Mouse (Mus musculus): ENCODE measurements around the gene Hunk. TPM values are rescaled to one million over a fixed set of nuclear protein-coding genes. Genes with fewer than 3 reads are reported as not detected.

Hunk gene
- polyA plus RNA-seq, 1 experiment from 2014 or later: 5.6 TPM

DNA sequence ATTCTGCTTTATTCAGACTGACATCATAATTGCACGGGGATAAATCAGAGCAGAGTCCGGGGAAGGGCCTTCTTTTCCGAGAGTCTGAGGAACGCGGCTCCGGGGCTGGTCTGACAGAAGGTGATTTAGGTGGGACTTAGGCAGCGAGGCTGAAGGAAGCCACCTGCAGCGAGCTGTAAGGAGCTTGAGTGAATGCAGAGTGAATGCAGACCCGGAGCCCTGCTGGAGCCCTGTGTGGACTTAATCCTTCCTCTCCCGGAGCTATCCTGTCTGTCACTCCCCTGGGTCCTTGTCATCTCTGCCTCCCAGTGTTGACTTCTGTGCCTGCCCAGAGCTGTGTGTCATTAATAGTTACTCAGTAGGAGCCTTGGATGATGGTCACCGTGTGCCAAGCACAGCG, 32.8 kb downstream of the Hunk start:
- H3K9me3 ChIP-seq (ENCODE audit: control insufficient read depth, low read length): no peaks in the 10 kb centered on the region
- ATAC-seq (replicated peaks; ENCODE audit: low FRiP score): 0 out of 2 replicates have a peak, but pooled peaks have one; percentile 34
- H3K4me3 ChIP-seq (ENCODE audit: low read depth, low read length): no peak overlapping the region
- H3K27ac ChIP-seq (ENCODE audit: low read depth, low read length): no peak overlapping the region
- H3K36me3 ChIP-seq (ENCODE audit: control insufficient read depth, insufficient read depth, low read length): no peaks in the 10 kb centered on the region
- H3K4me2 ChIP-seq: no peak overlapping the region
- no peaks in the 10 kb centered on the region; the same call in 1 of the 2 replicates for H3K27me3 ChIP-seq (replicated peaks; ENCODE audit: control insufficient read depth, insufficient read depth, low read length)
- H3K9ac ChIP-seq (ENCODE audit: low read depth, low read length): no peak overlapping the region
- no peak for DNase-seq (ENCODE audit: low spot score)
- H3K4me1 ChIP-seq (replicated peaks; ENCODE audit: control insufficient read depth, insufficient read depth, low read length): peaks cover 21% of the 10 kb centered on the region
- WGBS: 20% methylated on average over 12 of the region's 12 CpGs

DNA sequence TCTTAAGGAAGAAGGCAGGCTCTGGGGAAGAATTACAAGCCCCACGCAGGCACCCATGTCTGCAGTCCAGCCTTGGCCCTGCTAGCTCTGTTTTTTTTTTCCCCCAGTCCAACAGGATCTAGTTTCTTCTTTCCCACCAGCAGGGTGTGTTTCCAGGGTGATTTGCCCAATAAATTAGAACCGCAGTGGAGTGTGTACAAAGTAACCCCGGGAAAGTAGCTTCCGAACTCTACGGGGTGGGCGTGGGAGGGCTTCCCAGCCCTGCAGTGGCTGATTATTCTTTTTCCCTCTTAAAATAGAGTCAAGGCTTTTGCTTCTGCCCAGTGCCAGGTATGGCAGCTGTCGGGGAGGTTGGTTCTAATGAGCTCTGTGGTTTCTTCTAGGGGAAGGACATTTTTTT, 35.3 kb downstream of the Hunk start:
- Histone ChIP-seq H3K4me1 (replicated peaks; ENCODE audit: control insufficient read depth, insufficient read depth, low read length) (peaks cover 24% of the 10 kb centered on the region), H3K4me2 (no peak overlapping the region), H3K9me3 (ENCODE audit: control insufficient read depth, low read length) (no peaks in the 10 kb centered on the region), H3K27ac (ENCODE audit: low read depth, low read length) (no peak overlapping the region), H3K36me3 (ENCODE audit: control insufficient read depth, insufficient read depth, low read length) (0 out of 2 replicates have a peak, but pooled peaks cover 2% of the 10 kb centered on the region), H3K4me3 (ENCODE audit: low read depth, low read length) (no peak overlapping the region), H3K9ac (ENCODE audit: low read depth, low read length) (no peak overlapping the region), H3K27me3 (replicated peaks; ENCODE audit: control insufficient read depth, insufficient read depth, low read length) (no peaks in the 10 kb centered on the region; the same call in 1 of the 2 replicates)
- ATAC-seq (replicated peaks; ENCODE audit: low FRiP score) (no peak), DNase-seq (ENCODE audit: low spot score) (no peak)
- 48% methylated on average over 7 of the region's 7 CpGs for WGBS

DNA sequence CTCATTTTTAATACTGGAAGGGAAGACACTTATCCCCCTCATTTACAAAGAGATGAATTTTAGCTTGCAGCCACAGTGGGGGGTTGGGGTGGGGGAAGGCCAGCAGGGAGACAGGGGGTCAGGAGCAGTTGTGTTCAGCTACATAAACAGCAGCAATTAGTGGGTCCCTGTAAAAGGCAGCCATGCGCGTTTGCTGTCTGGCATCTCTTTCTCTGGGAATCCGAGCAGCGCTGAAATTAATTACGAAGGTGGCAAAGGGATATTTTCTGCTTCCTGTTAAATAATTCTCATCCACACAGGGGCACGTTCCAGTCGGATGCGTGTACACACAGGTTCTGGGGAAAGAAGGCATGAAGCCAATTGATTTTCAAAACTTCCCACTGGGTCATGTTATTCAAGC, 35.7 kb downstream of the Hunk start:
- DNase-seq (ENCODE audit: low spot score) (no peak), ATAC-seq (replicated peaks; ENCODE audit: low FRiP score) (no peak)
- H3K4me2 ChIP-seq: no peak overlapping the region
- H3K9ac ChIP-seq (ENCODE audit: low read depth, low read length): no peak overlapping the region
- 59% methylated on average over 8 of the region's 8 CpGs for WGBS
- H3K9me3 ChIP-seq (ENCODE audit: control insufficient read depth, low read length): no peaks in the 10 kb centered on the region
- no peak overlapping the region for H3K27ac ChIP-seq (ENCODE audit: low read depth, low read length)
- H3K27me3 ChIP-seq (replicated peaks; ENCODE audit: control insufficient read depth, insufficient read depth, low read length): no peaks in the 10 kb centered on the region; the same call in 1 of the 2 replicates
- no peak overlapping the region for H3K4me3 ChIP-seq (ENCODE audit: low read depth, low read length)
- peaks cover 24% of the 10 kb centered on the region for H3K4me1 ChIP-seq (replicated peaks; ENCODE audit: control insufficient read depth, insufficient read depth, low read length)
- 0 out of 2 replicates have a peak, but pooled peaks cover 2% of the 10 kb centered on the region for H3K36me3 ChIP-seq (ENCODE audit: control insufficient read depth, insufficient read depth, low read length)

DNA sequence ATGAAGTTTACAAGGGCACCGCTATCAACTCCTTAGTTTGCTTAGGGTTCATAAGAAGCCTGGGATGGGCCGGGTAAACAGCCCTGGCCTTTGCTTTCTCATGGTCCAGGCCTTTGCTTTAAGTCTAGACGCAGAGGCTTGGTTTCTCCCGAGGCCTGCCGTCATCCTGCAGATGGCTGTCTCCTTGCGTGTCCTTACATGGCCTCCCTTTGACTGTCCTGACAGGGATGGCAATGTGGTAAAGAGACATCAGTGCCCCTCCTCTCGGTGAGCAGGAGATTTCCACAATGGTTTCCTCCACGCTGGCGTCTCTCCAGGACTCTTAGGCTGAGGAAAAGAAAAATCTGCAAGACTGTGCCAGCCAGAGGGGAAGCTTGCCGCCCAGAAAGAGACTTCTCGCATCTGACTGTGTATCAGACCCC, 36.3 kb downstream of the Hunk start:
- Histone ChIP-seq H3K4me2 (no peak overlapping the region), H3K9me3 (ENCODE audit: control insufficient read depth, low read length) (no peaks in the 10 kb centered on the region), H3K4me1 (replicated peaks; ENCODE audit: control insufficient read depth, insufficient read depth, low read length) (peaks cover 24% of the 10 kb centered on the region), H3K4me3 (ENCODE audit: low read depth, low read length) (no peak overlapping the region), H3K27ac (ENCODE audit: low read depth, low read length) (no peak overlapping the region), H3K9ac (ENCODE audit: low read depth, low read length) (no peak overlapping the region), H3K27me3 (replicated peaks; ENCODE audit: control insufficient read depth, insufficient read depth, low read length) (no peaks in the 10 kb centered on the region; the same call in 1 of the 2 replicates), H3K36me3 (ENCODE audit: control insufficient read depth, insufficient read depth, low read length) (0 out of 2 replicates have a peak, but pooled peaks cover 2% of the 10 kb centered on the region)
- 60% methylated on average over 11 of the region's 11 CpGs for WGBS
- ATAC-seq (replicated peaks; ENCODE audit: low FRiP score) (no peak), DNase-seq (ENCODE audit: low spot score) (no peak)

DNA sequence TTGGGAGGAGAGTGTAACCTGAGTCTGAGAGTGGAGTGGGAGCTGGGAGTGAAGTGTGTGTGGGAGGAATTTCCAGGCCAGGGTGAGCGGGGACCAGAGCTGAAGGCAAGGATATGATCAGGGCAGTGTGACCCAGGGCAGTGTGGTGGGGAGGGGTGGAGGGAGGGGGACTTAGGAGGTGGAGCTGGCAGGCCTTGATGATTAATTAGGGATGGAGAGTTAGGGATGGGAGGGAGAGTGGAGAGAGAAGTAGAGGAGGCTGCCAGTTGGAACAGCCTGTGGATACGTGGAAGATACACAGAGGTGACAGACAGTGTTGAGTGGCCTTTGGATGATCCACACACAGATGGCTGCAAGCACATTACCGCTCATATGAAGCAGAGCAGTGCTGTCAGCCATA, 38.1 kb downstream of the Hunk start:
- Histone ChIP-seq H3K9me3 (ENCODE audit: control insufficient read depth, low read length) (no peaks in the 10 kb centered on the region), H3K27me3 (replicated peaks; ENCODE audit: control insufficient read depth, insufficient read depth, low read length) (no peaks in the 10 kb centered on the region; the same call in 1 of the 2 replicates), H3K4me3 (ENCODE audit: low read depth, low read length) (no peak overlapping the region), H3K4me1 (replicated peaks; ENCODE audit: control insufficient read depth, insufficient read depth, low read length) (peaks cover 24% of the 10 kb centered on the region), H3K27ac (ENCODE audit: low read depth, low read length) (no peak overlapping the region), H3K4me2 (no peak overlapping the region), H3K9ac (ENCODE audit: low read depth, low read length) (no peak overlapping the region), H3K36me3 (ENCODE audit: control insufficient read depth, insufficient read depth, low read length) (0 out of 2 replicates have a peak, but pooled peaks cover 2% of the 10 kb centered on the region)
- 50% methylated on average over 3 of the region's 3 CpGs for WGBS
- ATAC-seq (replicated peaks; ENCODE audit: low FRiP score) (no peak), DNase-seq (ENCODE audit: low spot score) (no peak)

DNA sequence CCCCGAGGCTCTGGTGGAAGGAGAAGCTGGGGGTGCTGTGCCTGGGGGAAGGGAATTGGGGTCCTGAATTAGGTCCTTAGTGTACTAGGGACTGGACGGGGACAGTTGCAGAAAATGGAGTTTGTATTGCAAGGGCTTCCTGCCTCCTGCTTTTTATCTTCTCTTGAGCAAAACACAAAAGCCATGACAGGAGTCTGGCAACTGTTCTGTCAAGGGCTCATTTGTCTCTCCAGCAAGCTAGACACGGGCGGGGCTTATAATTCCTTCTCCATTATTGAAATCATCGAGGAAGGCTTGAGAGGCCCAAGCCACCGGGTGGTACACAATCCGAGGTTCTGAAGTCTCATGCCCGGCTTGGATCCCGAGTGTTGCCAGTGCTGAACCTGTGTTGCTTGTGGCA, 38.6 kb downstream of the Hunk start:
- 0 out of 2 replicates have a peak, but pooled peaks cover 2% of the 10 kb centered on the region for H3K36me3 ChIP-seq (ENCODE audit: control insufficient read depth, insufficient read depth, low read length)
- 57% methylated on average over 9 of the region's 9 CpGs for WGBS
- ATAC-seq (replicated peaks; ENCODE audit: low FRiP score) (no peak), DNase-seq (ENCODE audit: low spot score) (no peak)
- no peaks in the 10 kb centered on the region for H3K9me3 ChIP-seq (ENCODE audit: control insufficient read depth, low read length)
- peaks cover 24% of the 10 kb centered on the region for H3K4me1 ChIP-seq (replicated peaks; ENCODE audit: control insufficient read depth, insufficient read depth, low read length)
- no peak overlapping the region for H3K4me3 ChIP-seq (ENCODE audit: low read depth, low read length)
- H3K27me3 ChIP-seq (replicated peaks; ENCODE audit: control insufficient read depth, insufficient read depth, low read length): no peaks in the 10 kb centered on the region; the same call in 1 of the 2 replicates
- no peak overlapping the region for H3K4me2 ChIP-seq
- no peak overlapping the region for H3K27ac ChIP-seq (ENCODE audit: low read depth, low read length)
- no peak overlapping the region for H3K9ac ChIP-seq (ENCODE audit: low read depth, low read length)

DNA sequence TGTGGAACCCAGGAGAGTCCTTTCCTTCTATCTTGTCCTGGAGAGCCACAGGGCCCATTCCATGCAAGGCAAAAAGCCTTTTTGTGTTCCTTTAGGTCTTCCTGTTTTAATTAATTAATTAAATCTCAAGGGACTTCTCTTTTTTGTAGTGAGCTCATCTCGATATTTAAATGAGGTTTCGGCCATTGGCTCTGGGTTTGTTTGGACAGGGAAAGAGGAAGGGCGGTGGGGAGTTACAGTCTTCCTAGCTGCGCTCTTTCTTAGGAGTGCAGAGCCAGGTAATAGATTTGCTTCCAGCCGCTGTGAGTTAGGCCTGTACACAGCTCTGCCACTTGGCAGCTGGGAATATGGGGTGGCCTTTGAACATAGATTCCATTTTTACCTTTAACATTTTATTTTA, 40.4 kb downstream of the Hunk start:
- Histone ChIP-seq H3K36me3 (ENCODE audit: control insufficient read depth, insufficient read depth, low read length) (0 out of 2 replicates have a peak, but pooled peaks cover 2% of the 10 kb centered on the region), H3K9me3 (ENCODE audit: control insufficient read depth, low read length) (no peaks in the 10 kb centered on the region), H3K27ac (ENCODE audit: low read depth, low read length) (no peak overlapping the region), H3K27me3 (replicated peaks; ENCODE audit: control insufficient read depth, insufficient read depth, low read length) (no peaks in the 10 kb centered on the region; the same call in 1 of the 2 replicates), H3K9ac (ENCODE audit: low read depth, low read length) (no peak overlapping the region), H3K4me1 (replicated peaks; ENCODE audit: control insufficient read depth, insufficient read depth, low read length) (peaks cover 18% of the 10 kb centered on the region), H3K4me3 (ENCODE audit: low read depth, low read length) (no peak overlapping the region), H3K4me2 (no peak overlapping the region)
- WGBS: 79% methylated on average over 5 of the region's 5 CpGs
- no peak for DNase-seq (ENCODE audit: low spot score)
- no peak for ATAC-seq (replicated peaks; ENCODE audit: low FRiP score)

DNA sequence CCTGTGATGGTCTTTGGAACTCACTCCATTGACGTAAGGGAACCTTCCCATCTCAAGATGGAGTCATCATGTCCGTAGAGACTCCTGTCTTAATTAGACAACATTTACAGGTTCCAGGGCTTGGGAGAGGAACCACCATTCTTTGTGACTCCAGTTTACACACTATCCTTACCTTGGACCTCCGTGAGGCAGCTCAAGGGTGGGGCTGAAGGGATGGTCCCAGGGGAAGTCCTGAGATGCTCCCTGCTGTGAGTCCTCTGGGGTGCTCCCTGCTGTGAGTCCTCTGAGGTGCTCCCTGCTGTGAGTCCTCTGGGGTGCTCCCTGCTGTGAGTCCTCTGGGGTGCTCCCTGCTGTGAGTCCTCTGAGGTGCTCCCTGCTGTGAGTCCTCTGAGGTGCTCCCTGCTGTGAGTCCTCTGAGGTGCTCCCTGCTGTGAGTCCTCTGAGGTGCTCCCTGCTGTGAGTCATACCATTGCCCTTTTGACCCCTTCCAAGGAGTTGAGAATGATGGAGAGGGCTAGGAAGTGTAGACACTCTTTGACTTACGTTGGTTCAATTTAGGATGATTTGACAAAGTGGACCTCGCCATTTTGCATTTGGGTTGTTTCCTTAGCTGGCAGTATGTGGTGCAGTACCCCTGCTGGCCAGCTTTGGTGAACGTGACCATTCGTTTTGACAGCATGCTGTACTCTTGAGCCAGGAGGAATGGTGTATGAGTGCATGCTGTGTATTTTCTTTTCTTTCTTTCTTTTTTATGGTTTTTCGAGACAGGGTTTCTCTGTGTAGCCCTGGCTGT, 42.2 kb downstream of the Hunk start:
- WGBS: 86% methylated on average over 8 of the region's 8 CpGs
- Histone ChIP-seq H3K36me3 (ENCODE audit: control insufficient read depth, insufficient read depth, low read length) (peaks cover 9% of the 10 kb centered on the region), H3K4me3 (ENCODE audit: low read depth, low read length) (no peak overlapping the region), H3K9me3 (ENCODE audit: control insufficient read depth, low read length) (peaks cover 2% of the 10 kb centered on the region; the same call in 1 of the 2 replicates), H3K27me3 (replicated peaks; ENCODE audit: control insufficient read depth, insufficient read depth, low read length) (no peaks in the 10 kb centered on the region; the same call in 1 of the 2 replicates), H3K4me2 (no peak overlapping the region), H3K9ac (ENCODE audit: low read depth, low read length) (no peak overlapping the region), H3K27ac (ENCODE audit: low read depth, low read length) (no peak overlapping the region), H3K4me1 (replicated peaks; ENCODE audit: control insufficient read depth, insufficient read depth, low read length) (peaks cover 8% of the 10 kb centered on the region)
- DNase-seq (ENCODE audit: low spot score) (no peak), ATAC-seq (replicated peaks; ENCODE audit: low FRiP score) (no peak)

DNA sequence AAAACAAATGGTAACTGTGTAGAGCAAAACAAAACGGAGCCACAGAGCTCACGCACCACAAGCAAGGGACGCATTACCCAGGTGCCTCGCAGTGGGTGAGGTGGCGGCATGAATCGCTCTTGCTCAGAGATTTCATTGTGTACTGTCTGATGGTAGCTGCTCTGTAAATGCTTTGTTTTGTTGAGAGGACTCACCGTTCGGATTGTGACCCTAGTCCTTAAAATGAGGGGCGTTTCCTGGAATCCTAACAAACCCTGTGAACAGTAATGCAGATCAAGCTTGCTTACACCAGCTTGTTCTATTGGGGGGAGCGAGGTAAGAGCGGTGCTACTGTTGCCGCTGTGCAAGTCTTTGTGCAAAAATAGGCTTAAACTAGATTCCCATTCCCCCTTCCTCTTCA, 47.7 kb downstream of the Hunk start:
- no peak for DNase-seq (ENCODE audit: low spot score)
- 93% methylated on average over 12 of the region's 12 CpGs for WGBS
- Histone ChIP-seq H3K27me3 (replicated peaks; ENCODE audit: control insufficient read depth, insufficient read depth, low read length) (no peaks in the 10 kb centered on the region), H3K27ac (ENCODE audit: low read depth, low read length) (no peak overlapping the region), H3K4me2 (no peak overlapping the region), H3K9ac (ENCODE audit: low read depth, low read length) (no peak overlapping the region), H3K36me3 (ENCODE audit: control insufficient read depth, insufficient read depth, low read length) (peaks cover 16% of the 10 kb centered on the region), H3K9me3 (ENCODE audit: control insufficient read depth, low read length) (peaks cover 2% of the 10 kb centered on the region; the same call in 1 of the 2 replicates), H3K4me3 (ENCODE audit: low read depth, low read length) (no peak overlapping the region), H3K4me1 (replicated peaks; ENCODE audit: control insufficient read depth, insufficient read depth, low read length) (peaks cover 9% of the 10 kb centered on the region)
- ATAC-seq (replicated peaks; ENCODE audit: low FRiP score): no peak
